Mouse (Mus musculus) macrophage (primary cell): Measurements from ENCODE around the gene Gm14434. TPM values are rescaled to one million over a fixed set of nuclear protein-coding genes. Genes with fewer than 3 reads are reported as not detected.
"Not testable (repeated sequence)": the region's sequence is repeated elsewhere in the genome, so short reads cannot be mapped to it uniquely, and the experiment has no call there.

ENCODE experiments used
- H3K27ac ChIP-seq: fragments of 350-480 bp; formaldehyde crosslinking; 2 replicates; pipeline ENCODE4 v1.9.0; 2021
- H3K36me3 ChIP-seq: fragments of 350-480 bp; formaldehyde crosslinking; 2 replicates; pipeline ENCODE4 v1.9.0; 2021; ENCODE audit errors: inconsistent target
- H3K4me3 ChIP-seq: fragments of 350-480 bp; formaldehyde crosslinking; 2 replicates; pipeline ENCODE4 v1.9.0; 2021; ENCODE audit errors: inconsistent target
- H3K79me2 ChIP-seq: fragments of 350-480 bp; formaldehyde crosslinking; 2 replicates; pipeline ENCODE4 v1.9.0; 2021; ENCODE audit errors: inconsistent target
- WGBS: methylation state at CpG from one replicate; pipeline ENCODE4 v1.1.7; 2026; ENCODE audit warnings: inconsistent platforms; ENCODE audit not compliant: missing documents; 5-methylcytosine and 5-hydroxymethylcytosine counted together
- polyA plus RNA-seq: library from polyadenylated mRNA; stranded (reverse); fragments of 250-400 nt; gene quantifications from 3 replicates; pipeline ENCODE4 v1.2.4, GENCODE M21; 2018; ENCODE audit warnings: inconsistent platforms
- total RNA-seq, 78 experiments: library from RNA; depleted of rRNA; stranded (reverse); fragments of 250-400 nt; gene quantifications; 1 replicate in 9 of 78; 2 replicates in 24 of 78; 3 replicates in 43 of 78; 4 replicates in 2 of 78; pipeline ENCODE4 v1.2.4; 2018; ENCODE audit warnings: inconsistent platforms in 56 of 78

The Gm14434 gene
- total RNA-seq (2018; cell fraction: chromatin; rRNA removed): 1 to 10 TPM in 1 of 26 experiments, not detected in 25; 4.5 TPM
- total RNA-seq (2018; cell fraction: cytosol; rRNA removed): 10 to 100 TPM in 3 of 26 experiments, 1 to 10 TPM in 20, under 1 TPM in 3; 0.43 to 11.3 (median 4.4) TPM
- not detected for total RNA-seq (2018; cell fraction: nucleus; rRNA removed)
- 6.3 to 9.7 TPM (median 7.2 TPM) in 3 replicates for polyA plus RNA-seq

DNA sequence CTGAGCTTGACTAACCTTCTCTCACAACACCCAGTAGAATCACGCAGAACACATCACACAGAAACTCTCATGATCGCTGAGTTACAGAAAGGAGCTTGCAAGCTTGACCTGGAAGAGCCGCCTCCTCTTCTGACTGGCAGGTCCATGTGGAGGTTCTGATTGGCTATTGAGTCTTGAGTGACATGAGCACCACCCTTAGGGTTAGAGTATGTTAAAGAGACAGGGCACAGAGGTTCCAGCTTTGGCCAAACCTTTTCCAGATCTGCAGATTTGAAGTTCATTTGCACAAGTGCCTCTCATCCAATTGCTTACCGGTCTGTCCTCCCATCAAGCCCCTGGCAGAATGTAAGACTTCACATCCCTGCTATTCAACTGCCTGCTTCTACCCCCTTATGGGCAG is at the start of gene Gm14434:
TSS of gene Gm14434 (minus strand) at position 101 of the 400 bp plus-strand sequence.
- WGBS: no CpG with 5 or more reads among the region's 4 CpGs
- H3K36me3 ChIP-seq, H3K4me3 ChIP-seq, H3K79me2 ChIP-seq, H3K27ac ChIP-seq: not testable (repeated sequence)

- WGBS: no CpG with 5 or more reads among the region's 9 CpGs
- not testable (repeated sequence) for H3K79me2 ChIP-seq, H3K27ac ChIP-seq
Measured at GRCm38 (mm10) chr2:176520756-176521155, 34.2 kb upstream of the Gm14434 start, which contains the start of gene Zfp967. Gene Zfp967, plus strand, starts transcription at chr2:176521056.

DNA sequence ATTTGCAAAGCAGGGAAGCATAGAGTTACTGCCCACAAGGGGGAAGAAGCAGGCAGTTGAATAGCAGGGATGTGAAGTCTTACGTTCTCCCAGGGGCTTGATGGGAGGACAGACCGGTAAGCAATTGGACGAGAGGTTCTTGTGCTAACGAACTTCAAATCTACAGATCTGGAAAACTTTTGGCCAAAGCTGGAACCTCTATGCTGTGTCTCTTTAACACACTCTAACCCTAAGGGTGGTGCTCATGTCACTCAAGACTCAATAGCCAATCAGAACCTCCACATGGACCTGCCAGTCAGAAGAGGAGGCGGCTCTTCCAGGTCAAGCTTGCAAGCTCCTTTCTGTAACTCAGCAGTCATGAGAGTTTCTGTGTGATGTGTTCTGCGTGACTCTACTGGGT is 63.3 kb downstream of the Gm14434 start, which contains the start of gene Gm14435:
TSS of gene Gm14435 (plus strand) at position 301 of the 400 bp plus-strand sequence.
- not testable (repeated sequence) for H3K4me3 ChIP-seq, H3K36me3 ChIP-seq, H3K79me2 ChIP-seq, H3K27ac ChIP-seq
- WGBS: no CpG with 5 or more reads among the region's 6 CpGs

More at GRCm38 (mm10) chr2:176520756-176521155, 34.2 kb upstream of the Gm14434 start, which contains the start of gene Zfp967:
- H3K4me3 ChIP-seq, H3K36me3 ChIP-seq: not testable (repeated sequence)

Other genes with a start within 250 kb of the Gm14434 start
- not detected in 3 replicates for gene Gm11009, start 167.3 kb downstream of the Gm14434 start, polyA plus RNA-seq
- 1.1 to 1.9 TPM in 2 of 3 replicates, not detected in the other for gene Gm14435, start 63.2 kb downstream of the Gm14434 start, polyA plus RNA-seq
- not detected in 3 replicates for gene Zfp967, start 34.3 kb upstream of the Gm14434 start, polyA plus RNA-seq
- 4.0 to 17.7 TPM (median 5.4 TPM) in 3 replicates for gene Gm14308, start 149.6 kb upstream of the Gm14434 start, polyA plus RNA-seq
- gene Zfp973, start 183.7 kb upstream of the Gm14434 start, polyA plus RNA-seq: 7.5 to 9.9 TPM (median 8.2 TPM) in 3 replicates
- 15.4 to 26.2 TPM (median 25.0 TPM) in 3 replicates for gene Gm14305, start 221.5 kb upstream of the Gm14434 start, polyA plus RNA-seq